Mouse (Mus musculus) bone marrow macrophage, adult 2 months (primary cell): Measurements from ENCODE around the gene H2-Q6.
"Not testable (repeated sequence)": the region's sequence is repeated elsewhere in the genome, so short reads cannot be mapped to it uniquely, and the experiment has no call there.

Experiments
- CTCF ChIP-seq: IDR thresholded peaks from 2 replicates; pipeline ENCODE4 v1.5.1; 2012; ENCODE audit warnings: low read depth, mild to moderate bottlenecking, low read length, moderate library complexity
- POLR2A ChIP-seq: IDR thresholded peaks from 2 replicates; pipeline ENCODE4 v1.6.1; 2012; ENCODE audit warnings: mild to moderate bottlenecking, low read depth, low read length, borderline replicate concordance

DNA sequence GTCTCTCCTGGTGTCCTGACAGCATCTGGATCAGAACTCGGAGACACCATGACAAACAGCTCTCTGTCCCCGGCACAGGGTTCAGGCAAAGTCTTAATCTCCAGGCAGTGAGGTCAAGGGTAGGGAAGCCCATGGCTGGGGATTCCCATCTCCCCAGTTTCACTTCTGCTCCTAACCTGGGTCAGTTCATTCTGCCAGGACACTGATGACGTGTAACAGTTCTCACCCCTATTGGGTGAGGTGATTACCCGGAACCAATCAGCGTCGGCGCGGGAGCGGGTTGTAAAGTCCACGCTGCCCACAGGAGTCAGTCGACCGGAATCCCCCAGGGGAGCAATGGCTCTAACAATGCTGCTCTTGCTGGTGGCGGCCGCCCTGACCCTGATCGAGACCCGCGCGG is 14.2 kb downstream of the H2-Q6 start, which contains the start of gene H2-Q7:
- not testable (repeated sequence) for TF ChIP-seq CTCF, POLR2A
